8 mouse cellular contexts compared by ENCODE assay signal in the genomic region with DNA sequence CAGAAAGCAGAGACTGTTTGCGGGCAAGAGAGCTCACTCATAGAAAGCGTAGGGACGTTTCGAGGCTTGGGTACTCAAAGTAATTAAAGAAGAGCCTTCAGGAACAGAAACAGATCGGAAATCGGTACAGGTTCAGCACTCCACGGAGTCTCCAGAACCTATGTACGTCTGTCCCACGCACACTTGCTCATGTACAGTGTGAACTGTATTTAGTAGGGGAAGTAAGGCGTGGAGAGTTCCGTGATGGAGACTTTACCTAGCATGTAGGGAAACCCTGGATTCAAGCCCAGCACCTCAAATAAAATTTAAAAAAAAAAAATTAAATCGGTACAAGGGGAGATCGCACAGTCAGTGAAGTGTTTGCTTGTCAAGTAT. TPM values are rescaled to one million over a fixed set of nuclear protein-coding genes. Genes with fewer than 3 reads are reported as not detected.
DNase-seq lines count a peak whose midpoint lies in the region; ATAC-seq and TF ChIP-seq lines count a peak whose summit lies in the region.

No protein-coding gene starts in this region.

- no peaks in the 10 kb centered on the region for H3K27me3 ChIP-seq in embryonic facial prominence, embryonic 14.5 days (replicated peaks; ENCODE audit: control insufficient read depth, insufficient read depth, low read length)
- no peaks in the 10 kb centered on the region for H3K27me3 ChIP-seq in intestine, embryonic 16.5 days (replicated peaks; ENCODE audit: control insufficient read depth, insufficient read depth, low read length)
- H3K27me3 ChIP-seq in neural tube, embryonic 14.5 days (ENCODE audit: control insufficient read depth, insufficient read depth, low read length): no peaks in the 10 kb centered on the region

- H3K27ac ChIP-seq in embryonic facial prominence, embryonic 14.5 days (replicated peaks; ENCODE audit: low read depth, low read length): peak overlapping the region; percentile 82
- peak overlapping the region; percentile 69 for H3K27ac ChIP-seq in intestine, embryonic 16.5 days (ENCODE audit: low read length)
- peak overlapping the region; percentile 78 for H3K27ac ChIP-seq in neural tube, embryonic 14.5 days (ENCODE audit: low read depth, low read length)

- TF ChIP-seq POLR2A in lung, adult 2 months (IDR thresholded peaks at IDR 0.05; ENCODE audit: borderline replicate concordance, extremely low read depth, low read depth, low read length): no peak

- H3K4me1 ChIP-seq in lung, adult 2 months (ENCODE audit: control insufficient read depth, insufficient read depth, low read length): no peaks in the 10 kb centered on the region
- no peaks in the 10 kb centered on the region for H3K4me1 ChIP-seq in embryonic facial prominence, embryonic 14.5 days (ENCODE audit: control insufficient read depth, insufficient read depth, low read length)
- H3K4me1 ChIP-seq in intestine, embryonic 16.5 days (ENCODE audit: control insufficient read depth, insufficient read depth, low read length): peaks cover 4% of the 10 kb centered on the region; the same call in 1 of the 2 replicates
- H3K4me1 ChIP-seq in neural tube, embryonic 14.5 days (ENCODE audit: control insufficient read depth, insufficient read depth, low read length): no peaks in the 10 kb centered on the region; the same call in 1 of the 2 replicates

- WGBS in lung, adult 2 months: 6% methylated on average over 13 of the region's 13 CpGs
- WGBS in embryonic facial prominence, embryonic 14.5 days: 13% methylated on average over 13 of the region's 13 CpGs
- 9% methylated on average over 13 of the region's 13 CpGs for WGBS in intestine, embryonic 16.5 days
- 15% methylated on average over 13 of the region's 13 CpGs for WGBS in neural tube, embryonic 14.5 days

- peak overlapping the region; percentile 67 for H3K9ac ChIP-seq in embryonic facial prominence, embryonic 14.5 days (ENCODE audit: low read depth, low read length)
- peak overlapping the region; percentile 71 for H3K9ac ChIP-seq in intestine, embryonic 16.5 days (ENCODE audit: low read depth, low read length)
- H3K9ac ChIP-seq in neural tube, embryonic 14.5 days (replicated peaks; ENCODE audit: low read depth, low read length): peak overlapping the region; percentile 58

- TF ChIP-seq CTCF in lung, adult 2 months (IDR thresholded peaks at IDR 0.05; ENCODE audit: insufficient read depth, low read length): no peak

- no peaks in the 10 kb centered on the region for H3K9me3 ChIP-seq in embryonic facial prominence, embryonic 14.5 days (ENCODE audit: control insufficient read depth, low read length)
- H3K9me3 ChIP-seq in intestine, embryonic 16.5 days (ENCODE audit: control insufficient read depth, low read length): no peaks in the 10 kb centered on the region
- H3K9me3 ChIP-seq in neural tube, embryonic 14.5 days (ENCODE audit: control insufficient read depth, low read length): no peaks in the 10 kb centered on the region

- peak; percentile 75 for ATAC-seq in embryonic facial prominence, embryonic 14.5 days (ENCODE audit: low read depth)
- peak; percentile 76 for ATAC-seq in intestine, embryonic 16.5 days
- peak; percentile 73 for ATAC-seq in neural tube, embryonic 14.5 days (ENCODE audit: low read depth)

- no peak for DNase-seq in lung, adult 2 months
- no peak for DNase-seq in lung, postnatal 10 days
- no peak for DNase-seq in embryonic facial prominence, embryonic 14.5 days (ENCODE audit: low spot score)
- no peak for DNase-seq in cerebellum, adult 11-12 months
- DNase-seq in ovary, postnatal 10 days (ENCODE audit: low spot score): no peak
- DNase-seq in embryo, embryonic 10 days (ENCODE audit: low spot score): no peak

- peak overlapping the region; percentile 90 for H3K4me2 ChIP-seq in embryonic facial prominence, embryonic 14.5 days (ENCODE audit: low read depth, low read length)
- H3K4me2 ChIP-seq in intestine, embryonic 16.5 days (ENCODE audit: low read depth, low read length): peak overlapping the region; percentile 72
- H3K4me2 ChIP-seq in neural tube, embryonic 14.5 days (ENCODE audit: low read depth, low read length): peak overlapping the region; percentile 83

- H3K4me3 ChIP-seq in lung, adult 2 months (replicated peaks; ENCODE audit: extremely low read depth, low read depth, low read length): peak overlapping the region; percentile 58
- peak overlapping the region; percentile 48 for H3K4me3 ChIP-seq in embryonic facial prominence, embryonic 14.5 days (ENCODE audit: low read depth, low read length)
- H3K4me3 ChIP-seq in intestine, embryonic 16.5 days (ENCODE audit: low read length): peak overlapping the region; percentile 58
- peak overlapping the region; percentile 44 for H3K4me3 ChIP-seq in neural tube, embryonic 14.5 days (ENCODE audit: low read depth, low read length)

- no peaks in the 10 kb centered on the region for H3K36me3 ChIP-seq in embryonic facial prominence, embryonic 14.5 days (ENCODE audit: control insufficient read depth, insufficient read depth, low read length)
- H3K36me3 ChIP-seq in intestine, embryonic 16.5 days (ENCODE audit: control insufficient read depth, insufficient read depth, low read length): no peaks in the 10 kb centered on the region
- H3K36me3 ChIP-seq in neural tube, embryonic 14.5 days (ENCODE audit: control insufficient read depth, insufficient read depth, low read length): no peaks in the 10 kb centered on the region

RNA-seq across cellular contexts. Expression of a gene that starts 6.4 kb away (rescaled TPM):
- polyA plus RNA-seq in lung, adult 2 months (2012; rRNA removed): 14.9 and 15.2 TPM in 2 replicates
- polyA plus RNA-seq in embryonic facial prominence, embryonic 14.5 days (2014; fragmentation: Nextera tagmentation; extraction: Ambion mirVana): 11.6 and 11.7 TPM in 2 replicates
- polyA plus RNA-seq in intestine, embryonic 16.5 days (2015; fragmentation: Nextera tagmentation; extraction: Ambion mirVana): 8.6 and 8.8 TPM in 2 replicates
- 26.6 TPM in 2 replicates for polyA plus RNA-seq in neural tube, embryonic 14.5 days (2014; fragmentation: Nextera tagmentation; extraction: Ambion mirVana)

RNA-seq across cellular contexts. Expression of a gene that starts 7.7 kb away (rescaled TPM):
- 0.06 TPM in 1 of 2 replicates, not detected in the other for polyA plus RNA-seq in lung, adult 2 months (2012; rRNA removed)
- polyA plus RNA-seq in embryonic facial prominence, embryonic 14.5 days (2014; fragmentation: Nextera tagmentation; extraction: Ambion mirVana): 0.14 TPM in 1 of 2 replicates, not detected in the other
- polyA plus RNA-seq in intestine, embryonic 16.5 days (2015; fragmentation: Nextera tagmentation; extraction: Ambion mirVana): 0.09 TPM in 1 of 2 replicates, not detected in the other
- not detected in 2 replicates for polyA plus RNA-seq in neural tube, embryonic 14.5 days (2014; fragmentation: Nextera tagmentation; extraction: Ambion mirVana)

RNA-seq across cellular contexts. Expression of a gene that starts 28.9 kb away (rescaled TPM):
- polyA plus RNA-seq in lung, adult 2 months (2012; rRNA removed): 13.4 and 14.0 TPM in 2 replicates
- polyA plus RNA-seq in embryonic facial prominence, embryonic 14.5 days (2014; fragmentation: Nextera tagmentation; extraction: Ambion mirVana): 17.7 and 18.2 TPM in 2 replicates
- polyA plus RNA-seq in intestine, embryonic 16.5 days (2015; fragmentation: Nextera tagmentation; extraction: Ambion mirVana): 16.0 and 16.8 TPM in 2 replicates
- polyA plus RNA-seq in neural tube, embryonic 14.5 days (2014; fragmentation: Nextera tagmentation; extraction: Ambion mirVana): 16.9 and 19.8 TPM in 2 replicates

RNA-seq across cellular contexts. Expression of a gene that starts 52.2 kb away (rescaled TPM):
- 0.70 and 1.0 TPM in 2 replicates for polyA plus RNA-seq in lung, adult 2 months (2012; rRNA removed)
- 0.90 and 1.4 TPM in 2 replicates for polyA plus RNA-seq in embryonic facial prominence, embryonic 14.5 days (2014; fragmentation: Nextera tagmentation; extraction: Ambion mirVana)
- 0.64 and 0.70 TPM in 2 replicates for polyA plus RNA-seq in intestine, embryonic 16.5 days (2015; fragmentation: Nextera tagmentation; extraction: Ambion mirVana)
- polyA plus RNA-seq in neural tube, embryonic 14.5 days (2014; fragmentation: Nextera tagmentation; extraction: Ambion mirVana): 0.80 and 2.3 TPM in 2 replicates
